Mouse (Mus musculus) embryonic stem cell, embryonic (primary cell): ENCODE results near the gene Asb12.
"Not testable (repeated sequence)": the region's sequence is repeated elsewhere in the genome, so short reads cannot be mapped to it uniquely, and the experiment has no call there.

ENCODE experiments used
- CTCF ChIA-PET, 4 experiments: fragments of 300-600 bp in 2 of 4; fragments of 350-600 bp in 2 of 4; sonication (Branson Sonifier 250); formaldehyde crosslinking; loops; one replicate each; lab custom pipeline; 2022; ENCODE audit warnings: inconsistent platforms in 2 of 4; lab: Charles Lee
- POLR2A ChIA-PET, 4 experiments: fragments of 300-600 bp in 2 of 4; fragments of 350-600 bp in 2 of 4; sonication (Branson Sonifier 250); formaldehyde crosslinking; loops; one replicate each; lab custom pipeline; 2022; ENCODE audit warnings: antibody characterized with exemption in 4 of 4, inconsistent platforms in 1 of 4; lab: Charles Lee

Asb12 gene

GRCm38 (mm10) chrX:95557887-95558286, at the start of gene Asb12, which contains the start of gene Pfn5:
TSS of gene Asb12 (minus strand) at chrX:95557987.
TSS of gene Pfn5 (plus strand) at chrX:95558104.
- ChIA-PET CTCF (no interaction called here), POLR2A (no interaction called here)

- CTCF ChIA-PET: no interaction called here
- POLR2A ChIA-PET: no interaction called here
Measured at GRCm38 (mm10) chrX:95600609-95601008, 42.8 kb upstream of the Asb12 start.

- ChIA-PET POLR2A (interaction anchor here in 1 of 4 experiments (0.6 kb wide), 1 partner anchor 31 kb away, joined by 4 read pairs; no protein-coding TSS in a partner anchor), CTCF (no interaction called here)
Measured at GRCm38 (mm10) chrX:95554321-95554720, 3.5 kb downstream of the Asb12 start.

GRCm38 (mm10) chrX:95535493-95535892, 22.3 kb downstream of the Asb12 start:
- CTCF ChIA-PET: not testable (repeated sequence)

GRCm38 (mm10) chrX:95525166-95525565, 32.6 kb downstream of the Asb12 start:
- POLR2A ChIA-PET: no interaction called here
- CTCF ChIA-PET: no interaction called here

More at GRCm38 (mm10) chrX:95535493-95535892, 22.3 kb downstream of the Asb12 start:
- POLR2A ChIA-PET: not testable (repeated sequence)

GRCm38 (mm10) chrX:95523883-95524282, 33.9 kb downstream of the Asb12 start:
- ChIA-PET POLR2A (no interaction called here), CTCF (no interaction called here)

- POLR2A ChIA-PET: interaction anchor here in 1 of 4 experiments (0.6 kb wide), 1 partner anchor 21 kb away, joined by 5 read pairs; no protein-coding TSS in a partner anchor
- CTCF ChIA-PET: no interaction called here
Measured at GRCm38 (mm10) chrX:95457166-95457565, 100.6 kb downstream of the Asb12 start.

GRCm38 (mm10) chrX:95445866-95446265, 111.9 kb downstream of the Asb12 start:
- POLR2A ChIA-PET: no interaction called here
- CTCF ChIA-PET: no interaction called here

- POLR2A ChIA-PET: interaction anchor here in 2 of 4 experiments (1.2 to 1.6 kb wide), 4 partner anchors 13 to 903 kb away, joined by 3 to 5 read pairs (median 4); partner anchors contain the start of gene Maged1 (in 1 of the 2)
- CTCF ChIA-PET: no interaction called here
Measured at GRCm38 (mm10) chrX:95445141-95445540, 112.6 kb downstream of the Asb12 start.

- POLR2A ChIA-PET: interaction anchor here in 2 of 4 experiments (0.6 to 1.6 kb wide), 5 partner anchors 13 to 903 kb away, joined by 3 to 5 read pairs (median 4); partner anchors contain the start of gene Maged1 (in 1 of the 2)
Measured at GRCm38 (mm10) chrX:95444776-95445111, 113.0 kb downstream of the Asb12 start, which contains the start of gene Amer1. TSS of gene Amer1 (minus strand) at chrX:95444872.

GRCm38 (mm10) chrX:95443898-95444775, 113.7 kb downstream of the Asb12 start:
- ChIA-PET CTCF (interaction anchor here in 1 of 4 experiments (0.7 kb wide), 1 partner anchor 578 kb away, joined by 3 read pairs; no protein-coding TSS in a partner anchor), POLR2A (interaction anchor here in 2 of 4 experiments (0.6 to 1.6 kb wide), 5 partner anchors 14 to 902 kb away, joined by 3 to 5 read pairs (median 4); partner anchors contain the start of gene Maged1 (in 1 of the 2))

More at GRCm38 (mm10) chrX:95444776-95445111, 113.0 kb downstream of the Asb12 start, which contains the start of gene Amer1:
- CTCF ChIA-PET: interaction anchor here in 1 of 4 experiments (0.7 kb wide), 1 partner anchor 579 kb away, joined by 3 read pairs; no protein-coding TSS in a partner anchor

- POLR2A ChIA-PET: no interaction called here
- CTCF ChIA-PET: no interaction called here
Measured at GRCm38 (mm10) chrX:95443390-95443789, 114.4 kb downstream of the Asb12 start.

GRCm38 (mm10) chrX:95442261-95442660, 115.5 kb downstream of the Asb12 start:
- ChIA-PET CTCF (no interaction called here), POLR2A (interaction anchor here in 1 of 4 experiments (0.5 kb wide), 1 partner anchor 297 kb away, joined by 3 read pairs; no protein-coding TSS in a partner anchor)

GRCm38 (mm10) chrX:95441290-95441689, 116.5 kb downstream of the Asb12 start:
- CTCF ChIA-PET: interaction anchor here in 1 of 4 experiments (0.7 kb wide), 1 partner anchor 516 kb away, joined by 5 read pairs; no protein-coding TSS in a partner anchor
- POLR2A ChIA-PET: interaction anchor here in 1 of 4 experiments (0.8 kb wide), 1 partner anchor 209 kb away, joined by 3 read pairs; no protein-coding TSS in a partner anchor

- POLR2A ChIA-PET: no interaction called here
- CTCF ChIA-PET: no interaction called here
Measured at GRCm38 (mm10) chrX:95438491-95438890, 119.3 kb downstream of the Asb12 start.

- POLR2A ChIA-PET: no interaction called here
- CTCF ChIA-PET: no interaction called here
Measured at GRCm38 (mm10) chrX:95437236-95437635, 120.6 kb downstream of the Asb12 start.
